Mouse (Mus musculus): ENCODE measurements around the gene Ddx19a.

- TF ChIP-seq CTCF (IDR thresholded peaks at IDR 0.05; ENCODE audit: control insufficient read depth, insufficient read depth, insufficient replicate concordance, low read depth, low read length): no peak
- TF ChIP-seq POLR2A (IDR thresholded peaks at IDR 0.05; ENCODE audit: control insufficient read depth, low read depth, low read length): no peak
These were observed 30.3 kb downstream of the Ddx19a start for GRCm38 (mm10) chr8:110967326-110967725.

Measured in testis, adult 2 months (tissue).